Mouse (Mus musculus): Measurements from ENCODE around the gene Ubtd2. TPM values are rescaled to one million over a fixed set of nuclear protein-coding genes. Genes with fewer than 3 reads are reported as not detected.
"Not testable (repeated sequence)": the region's sequence is repeated elsewhere in the genome, so short reads cannot be mapped to it uniquely, and the experiment has no call there.

Gene Ubtd2
- polyA plus RNA-seq, 1 experiment from 2014 or later: 3.2 TPM

- Histone ChIP-seq H3K36me3 (replicated peaks; ENCODE audit: insufficient read depth, low read length) (no peaks in the 10 kb centered on the region), H3K9ac (replicated peaks) (no peak overlapping the region), H3K9me3 (ENCODE audit: low read length) (no peaks in the 10 kb centered on the region), H3K4me2 (ENCODE audit: low read depth, low read length) (no peak overlapping the region), H3K4me3 (ENCODE audit: low read depth, low read length) (no peak overlapping the region), H3K27ac (ENCODE audit: low read depth) (no peak overlapping the region), H3K4me1 (ENCODE audit: insufficient read depth) (0 out of 2 replicates have a peak, but pooled peaks cover 3% of the 10 kb centered on the region), H3K27me3 (ENCODE audit: insufficient read depth, low read length) (no peaks in the 10 kb centered on the region)
- no peak for ATAC-seq
- no peak for DNase-seq
- WGBS (ENCODE audit: insufficient replicate concordance): 93% methylated on average over 2 of the region's 2 CpGs
- TF ChIP-seq CTCF (IDR thresholded peaks at IDR 0.05; ENCODE audit: low read depth): no peak
- no peak for TF ChIP-seq EP300 (IDR thresholded peaks at IDR 0.05; ENCODE audit: low read depth)
Observed at GRCm38 (mm10) chr11:32503711-32504110, 48.5 kb downstream of the Ubtd2 start.

- H3K9ac ChIP-seq (replicated peaks): no peak overlapping the region
- 58% methylated on average over 7 of the region's 7 CpGs for WGBS (ENCODE audit: insufficient replicate concordance)
- TF ChIP-seq EP300 (IDR thresholded peaks at IDR 0.05; ENCODE audit: low read depth) (no peak), CTCF (IDR thresholded peaks at IDR 0.05; ENCODE audit: low read depth) (no peak)
- peak; percentile 76 for ATAC-seq
- H3K4me2 ChIP-seq (ENCODE audit: low read depth, low read length): no peak overlapping the region
- no peaks in the 10 kb centered on the region for H3K27me3 ChIP-seq (ENCODE audit: insufficient read depth, low read length)
- DNase-seq: no peak
- H3K27ac ChIP-seq (ENCODE audit: low read depth): 0 out of 2 replicates have a peak overlapping the region, but pooled peaks have one; percentile 39
- H3K9me3 ChIP-seq (ENCODE audit: low read length): no peaks in the 10 kb centered on the region
- no peak overlapping the region for H3K4me3 ChIP-seq (ENCODE audit: low read depth, low read length)
- no peaks in the 10 kb centered on the region for H3K36me3 ChIP-seq (replicated peaks; ENCODE audit: insufficient read depth, low read length)
- 0 out of 2 replicates have a peak, but pooled peaks cover 3% of the 10 kb centered on the region for H3K4me1 ChIP-seq (ENCODE audit: insufficient read depth)
Observed at GRCm38 (mm10) chr11:32505091-32505739, 50.0 kb downstream of the Ubtd2 start.

GRCm38 (mm10) chr11:32510930-32511329 lies 55.8 kb downstream of the Ubtd2 start:
- Histone ChIP-seq H3K4me2 (ENCODE audit: low read depth, low read length) (no peak overlapping the region), H3K9me3 (ENCODE audit: low read length) (no peaks in the 10 kb centered on the region), H3K27ac (ENCODE audit: low read depth) (no peak overlapping the region), H3K4me3 (ENCODE audit: low read depth, low read length) (no peak overlapping the region), H3K4me1 (ENCODE audit: insufficient read depth) (no peaks in the 10 kb centered on the region), H3K36me3 (replicated peaks; ENCODE audit: insufficient read depth, low read length) (no peaks in the 10 kb centered on the region), H3K27me3 (ENCODE audit: insufficient read depth, low read length) (no peaks in the 10 kb centered on the region), H3K9ac (replicated peaks) (no peak overlapping the region)
- TF ChIP-seq CTCF (IDR thresholded peaks at IDR 0.05; ENCODE audit: low read depth) (0 out of 2 replicates have a peak, but pooled peaks have one; percentile 9), EP300 (IDR thresholded peaks at IDR 0.05; ENCODE audit: low read depth) (no peak)
- no peak for DNase-seq
- ATAC-seq: no peak
- 39% methylated on average over 1 of the region's 1 CpGs for whole genome bisulfite sequencing (ENCODE audit: insufficient replicate concordance)

DNA sequence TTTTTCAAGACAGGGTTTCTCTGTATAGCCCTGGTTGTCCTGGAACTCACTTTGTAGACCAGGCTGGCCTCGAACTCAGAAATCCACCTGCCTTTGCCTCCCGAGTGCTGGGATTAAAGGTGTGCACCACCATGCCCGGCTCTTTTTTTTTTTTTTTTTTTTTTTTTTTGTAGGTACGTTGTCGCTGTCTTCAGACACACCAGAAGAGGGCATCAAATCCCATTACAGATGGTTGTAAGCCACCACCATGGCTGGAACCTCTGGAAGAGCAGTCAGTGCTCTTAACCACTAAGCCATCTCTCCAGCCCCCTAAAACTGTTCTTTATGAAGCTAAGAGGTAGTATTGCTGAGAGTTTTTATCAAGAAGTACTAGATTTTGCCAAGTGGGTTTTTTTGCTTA lies 59.7 kb downstream of the Ubtd2 start:
- not testable (repeated sequence) for H3K27me3 ChIP-seq (ENCODE audit: insufficient read depth, low read length); H3K4me2 ChIP-seq (ENCODE audit: low read depth, low read length); DNase-seq; H3K4me3 ChIP-seq (ENCODE audit: low read depth, low read length); ATAC-seq; H3K9me3 ChIP-seq (ENCODE audit: low read length); H3K27ac ChIP-seq (ENCODE audit: low read depth); H3K36me3 ChIP-seq (replicated peaks; ENCODE audit: insufficient read depth, low read length); H3K4me1 ChIP-seq (ENCODE audit: insufficient read depth); H3K9ac ChIP-seq (replicated peaks)
- WGBS (ENCODE audit: insufficient replicate concordance): 83% methylated on average over 5 of the region's 5 CpGs

- no peak overlapping the region for H3K4me2 ChIP-seq (ENCODE audit: low read depth, low read length)
- H3K9ac ChIP-seq (replicated peaks): no peak overlapping the region
- 86% methylated on average over 12 of the region's 12 CpGs for WGBS (ENCODE audit: insufficient replicate concordance)
Observed at GRCm38 (mm10) chr11:32516091-32516490, 60.9 kb downstream of the Ubtd2 start.

DNA sequence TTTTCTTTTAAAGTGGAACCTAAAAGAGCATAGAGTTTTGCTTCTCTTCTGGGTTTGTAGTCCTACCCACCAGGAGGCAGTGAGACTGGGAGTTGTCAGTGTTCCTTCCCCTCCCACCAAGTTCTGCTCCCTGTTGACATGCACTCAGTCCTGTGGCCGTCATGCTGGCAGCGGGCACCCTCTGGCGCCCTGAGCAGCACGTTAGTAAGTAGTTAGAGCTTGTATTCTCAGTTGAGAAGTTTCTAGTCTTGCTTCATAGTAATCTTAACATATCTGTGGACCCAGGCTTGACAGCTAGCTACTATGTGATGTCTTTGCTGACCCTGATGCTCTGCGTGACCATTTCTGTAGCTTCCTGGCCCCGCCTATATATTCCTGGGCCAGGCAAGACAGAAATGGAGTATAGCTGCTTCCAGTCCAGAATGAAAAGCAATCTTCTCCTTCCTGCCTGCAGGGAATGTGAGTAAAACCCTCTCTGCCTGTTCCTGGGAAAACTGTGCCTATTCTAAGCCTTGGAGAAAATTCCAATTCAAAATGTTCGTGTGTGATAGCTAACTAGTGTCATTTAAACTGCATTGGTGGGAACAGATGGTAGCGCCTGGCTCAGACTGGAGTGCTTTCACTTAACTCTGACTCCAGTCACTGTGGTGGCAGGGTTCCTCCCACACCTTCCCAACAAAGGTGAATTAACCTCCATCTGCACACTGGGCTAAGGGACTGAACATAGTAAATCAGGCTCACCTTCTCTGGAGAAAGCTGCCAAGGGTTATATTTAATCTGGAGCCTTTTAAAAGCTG lies 61.9 kb downstream of the Ubtd2 start:
- 78% methylated on average over 8 of the region's 8 CpGs for WGBS (ENCODE audit: insufficient replicate concordance)
- Histone ChIP-seq H3K27ac (ENCODE audit: low read depth) (no peak overlapping the region), H3K4me1 (ENCODE audit: insufficient read depth) (no peaks in the 10 kb centered on the region), H3K36me3 (replicated peaks; ENCODE audit: insufficient read depth, low read length) (0 out of 2 replicates have a peak, but pooled peaks cover 4% of the 10 kb centered on the region), H3K4me3 (ENCODE audit: low read depth, low read length) (no peak overlapping the region), H3K9me3 (ENCODE audit: low read length) (no peaks in the 10 kb centered on the region), H3K27me3 (ENCODE audit: insufficient read depth, low read length) (no peaks in the 10 kb centered on the region), H3K9ac (replicated peaks) (no peak overlapping the region), H3K4me2 (ENCODE audit: low read depth, low read length) (no peak overlapping the region)
- no peak for ATAC-seq
- no peak for TF ChIP-seq CTCF (IDR thresholded peaks at IDR 0.05; ENCODE audit: low read depth)
- TF ChIP-seq EP300 (IDR thresholded peaks at IDR 0.05; ENCODE audit: low read depth): no peak
- no peak for DNase-seq

More at GRCm38 (mm10) chr11:32516091-32516490, 60.9 kb downstream of the Ubtd2 start:
- no peak overlapping the region for H3K4me3 ChIP-seq (ENCODE audit: low read depth, low read length)
- 0 out of 2 replicates have a peak, but pooled peaks cover 4% of the 10 kb centered on the region for H3K36me3 ChIP-seq (replicated peaks; ENCODE audit: insufficient read depth, low read length)
- H3K9me3 ChIP-seq (ENCODE audit: low read length): no peaks in the 10 kb centered on the region
- no peak overlapping the region for H3K27ac ChIP-seq (ENCODE audit: low read depth)
- H3K4me1 ChIP-seq (ENCODE audit: insufficient read depth): no peaks in the 10 kb centered on the region
- DNase-seq (no peak), ATAC-seq (no peak)
- TF ChIP-seq CTCF (IDR thresholded peaks at IDR 0.05; ENCODE audit: low read depth) (no peak), EP300 (IDR thresholded peaks at IDR 0.05; ENCODE audit: low read depth) (no peak)
- no peaks in the 10 kb centered on the region for H3K27me3 ChIP-seq (ENCODE audit: insufficient read depth, low read length)

All from liver, postnatal 0 days (tissue).